Mouse (Mus musculus) lung, adult 2 months (tissue): Measurements from ENCODE around the gene Arpp21. TPM values are rescaled to one million over a fixed set of nuclear protein-coding genes. Genes with fewer than 3 reads are reported as not detected.

Experiments
- DNase-seq: peaks from one replicate; pipeline ENCODE4 v3.0.0; 2022
- H3K4me1 ChIP-seq: fragments of 200-500 bp; 2 replicates; pipeline ENCODE4 v1.6.1; 2011; ENCODE audit warnings: low read length; ENCODE audit not compliant: control insufficient read depth, insufficient read depth
- H3K4me3 ChIP-seq: fragments of 200-500 bp; replicated peaks from 2 replicates; pipeline ENCODE3; 2011; ENCODE audit warnings: low read depth, mild to moderate bottlenecking, control low read depth, low read length; ENCODE audit errors: extremely low read depth
- CTCF ChIP-seq: fragments of 200-500 bp; IDR thresholded peaks from 2 replicates; pipeline ENCODE4 v1.5.1; 2011; ENCODE audit warnings: mild to moderate bottlenecking, low read length, control low read depth; ENCODE audit not compliant: insufficient read depth
- POLR2A ChIP-seq: fragments of 200-500 bp; IDR thresholded peaks from 2 replicates; pipeline ENCODE4 v1.6.1; 2011; ENCODE audit warnings: low read depth, mild to moderate bottlenecking, control low read depth, low read length, borderline replicate concordance; ENCODE audit errors: extremely low read depth
- WGBS: fragments of 180-500 bp; shearing (Covaris S2); methylation state at CpG from one replicate; pipeline ENCODE4 v1.1.7; 2018; 5-methylcytosine and 5-hydroxymethylcytosine counted together
- polyA plus RNA-seq: library from polyadenylated mRNA; depleted of rRNA; stranded (reverse); fragments of >200 nt; gene quantifications from 2 replicates; pipeline ENCODE4 v1.2.3, GENCODE M21; 2012

Gene Arpp21
- polyA plus RNA-seq, 1 experiment = 1.0 TPM

DNA sequence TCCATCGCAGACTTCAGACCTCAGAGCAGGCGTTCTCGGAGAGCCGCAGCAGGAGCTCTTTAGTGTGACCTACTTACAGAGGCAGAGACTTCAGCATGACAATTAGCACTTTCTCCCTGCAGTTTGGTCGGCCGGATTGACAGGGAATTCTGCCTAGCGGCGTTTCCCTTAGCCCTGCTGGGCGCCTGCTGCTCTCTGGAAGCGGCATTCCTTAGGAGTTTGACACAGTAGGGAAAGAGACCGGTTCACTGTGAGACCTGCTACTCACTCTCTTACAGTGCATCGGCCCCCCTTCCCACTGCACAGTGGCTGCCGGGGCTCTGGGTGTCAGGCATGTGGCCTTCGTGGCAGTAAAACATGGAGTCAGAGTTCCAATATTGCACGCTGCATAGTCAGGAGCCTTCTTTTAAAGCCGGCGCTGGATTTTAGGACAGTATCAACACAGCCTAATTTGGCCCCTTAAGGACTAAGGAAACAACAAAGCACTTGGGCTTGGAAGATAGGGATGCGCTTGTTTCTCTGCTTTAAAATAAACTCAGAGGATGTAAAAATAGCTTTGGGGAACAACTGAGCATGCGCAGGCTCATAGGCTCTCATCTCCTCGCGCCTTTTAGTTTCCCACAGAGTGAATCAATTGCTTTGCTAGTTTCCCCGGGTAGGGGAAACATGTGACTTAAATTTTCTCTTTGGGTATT is 117.2 kb downstream of the Arpp21 start:
- DNase-seq = no peak
- no peak for TF ChIP-seq CTCF
- no peak for TF ChIP-seq POLR2A
- Histone ChIP-seq H3K4me1 (no peaks in the 10 kb centered on the region), H3K4me3 (no peak overlapping the region)
- WGBS = 11% methylated on average over 22 of the region's 22 CpGs

GRCm38 (mm10) chr9:112117632-112118410 is 117.9 kb downstream of the Arpp21 start:
- DNase-seq = no peak
- no peak overlapping the region for H3K4me3 ChIP-seq
- TF ChIP-seq POLR2A = no peak
- TF ChIP-seq CTCF = no peak
- WGBS = 35% methylated on average over 15 of the region's 15 CpGs
- no peaks in the 10 kb centered on the region for H3K4me1 ChIP-seq

DNA sequence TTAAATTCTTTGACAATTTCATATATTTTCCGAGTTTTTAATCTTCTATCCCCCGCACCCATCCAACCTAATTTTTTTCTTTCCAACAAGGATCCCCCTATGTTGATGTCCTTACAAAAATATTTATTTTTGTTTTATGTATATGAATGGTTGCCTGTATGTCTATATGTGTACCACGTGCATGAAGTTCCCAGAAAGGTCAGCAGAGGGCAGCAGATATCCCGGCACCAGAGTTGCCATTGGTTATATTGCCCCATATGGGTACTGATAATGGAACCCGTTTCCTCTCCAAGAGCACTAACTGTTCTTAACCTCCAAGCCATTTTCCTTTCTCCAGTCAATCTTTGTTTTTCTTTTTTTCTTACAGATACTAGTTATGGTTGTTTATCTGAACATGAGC is 124.1 kb downstream of the Arpp21 start:
- 86% methylated on average over 5 of the region's 5 CpGs for WGBS
- Histone ChIP-seq H3K4me1 (no peaks in the 10 kb centered on the region), H3K4me3 (no peak overlapping the region)
- TF ChIP-seq POLR2A (no peak), CTCF (0 out of 2 replicates have a peak, but pooled peaks have one; percentile 5)
- DNase-seq = no peak

DNA sequence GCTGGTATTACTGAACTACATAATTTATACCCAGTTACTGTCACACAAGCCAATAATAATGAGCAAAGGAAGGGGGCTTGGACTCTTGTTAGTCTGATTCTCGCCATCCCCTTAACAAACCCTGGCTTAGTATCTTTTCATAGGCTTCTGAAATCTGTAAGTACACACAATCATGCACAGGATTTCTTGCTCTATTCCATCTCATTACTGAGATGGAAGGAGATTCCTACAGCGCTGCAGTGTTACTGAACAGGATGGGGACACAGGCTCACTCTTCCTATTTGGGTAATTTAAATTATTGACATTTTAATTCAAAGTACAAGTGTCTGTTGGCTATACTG is 132.9 kb downstream of the Arpp21 start:
- 82% methylated on average over 2 of the region's 2 CpGs for WGBS
- no peak for DNase-seq
- no peak for TF ChIP-seq POLR2A
- no peak for TF ChIP-seq CTCF
- Histone ChIP-seq H3K4me3 (no peak overlapping the region), H3K4me1 (no peaks in the 10 kb centered on the region)

GRCm38 (mm10) chr9:112102155-112102851 is 133.4 kb downstream of the Arpp21 start:
- Histone ChIP-seq H3K4me1 (no peaks in the 10 kb centered on the region), H3K4me3 (no peak overlapping the region)
- DNase-seq = no peak
- WGBS = 62% methylated on average over 6 of the region's 6 CpGs
- TF ChIP-seq CTCF (no peak), POLR2A (no peak)

GRCm38 (mm10) chr9:112100841-112101595 is 134.7 kb downstream of the Arpp21 start:
- TF ChIP-seq POLR2A = no peak
- no peak for TF ChIP-seq CTCF
- no peak overlapping the region for H3K4me3 ChIP-seq
- H3K4me1 ChIP-seq = no peaks in the 10 kb centered on the region
- DNase-seq = no peak
- 62% methylated on average over 3 of the region's 3 CpGs for WGBS

DNA sequence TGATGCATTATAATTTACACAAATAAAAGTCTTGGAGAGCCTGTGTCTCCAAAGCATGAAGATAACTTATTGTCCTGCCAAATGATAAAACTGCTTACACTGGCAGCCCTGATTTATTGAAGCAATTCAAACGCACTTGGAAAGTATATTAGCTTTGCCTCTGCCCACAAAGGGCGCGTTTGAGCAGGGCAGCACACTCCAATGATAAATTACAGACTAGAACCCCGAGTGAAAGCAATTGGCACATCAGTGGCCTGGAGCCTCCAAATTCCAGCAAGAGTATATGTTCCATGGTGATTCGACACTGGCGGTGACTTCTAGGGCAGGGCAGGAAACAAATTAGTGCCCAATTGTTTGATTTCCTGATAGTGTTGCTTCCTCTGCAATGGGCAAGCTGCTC is 137.5 kb downstream of the Arpp21 start:
- TF ChIP-seq CTCF (no peak), POLR2A (no peak)
- no peak overlapping the region for H3K4me3 ChIP-seq
- 47% methylated on average over 6 of the region's 6 CpGs for WGBS

GRCm38 (mm10) chr9:112095708-112096107 is 140.0 kb downstream of the Arpp21 start:
- no peak for DNase-seq
- WGBS = 66% methylated on average over 5 of the region's 5 CpGs
- Histone ChIP-seq H3K4me1 (no peaks in the 10 kb centered on the region), H3K4me3 (no peak overlapping the region)
- no peak for TF ChIP-seq CTCF
- TF ChIP-seq POLR2A = no peak

More for the DNA sequence above, 137.5 kb downstream of the Arpp21 start:
- H3K4me1 ChIP-seq = no peaks in the 10 kb centered on the region
- no peak for DNase-seq

GRCm38 (mm10) chr9:112095198-112095597 is 140.5 kb downstream of the Arpp21 start:
- no peaks in the 10 kb centered on the region for H3K4me1 ChIP-seq
- H3K4me3 ChIP-seq = no peak overlapping the region
- no peak for DNase-seq
- TF ChIP-seq POLR2A = no peak
- TF ChIP-seq CTCF = no peak
- WGBS = 80% methylated on average over 2 of the region's 2 CpGs

DNA sequence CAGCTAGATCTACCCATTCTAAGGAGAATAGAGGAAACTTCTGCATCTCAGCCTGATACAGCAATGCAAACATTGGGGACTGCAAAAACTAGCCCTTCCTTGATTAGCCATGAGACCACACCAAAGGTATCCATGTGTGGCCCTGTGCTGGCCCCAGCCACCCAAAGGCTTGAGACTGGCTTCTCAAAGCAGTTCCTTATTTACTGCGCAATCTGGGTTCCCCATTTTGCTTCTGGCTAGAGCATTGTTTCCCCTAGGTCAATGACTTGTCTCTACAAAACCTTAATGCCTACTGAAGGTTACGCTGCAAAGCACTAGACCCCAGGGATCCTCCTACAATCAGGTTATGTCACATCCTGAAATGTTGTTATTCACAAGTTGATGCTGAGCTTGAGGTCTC is 156.8 kb downstream of the Arpp21 start:
- no peak for TF ChIP-seq POLR2A
- TF ChIP-seq CTCF = no peak
- no peak for DNase-seq
- Histone ChIP-seq H3K4me1 (no peaks in the 10 kb centered on the region), H3K4me3 (no peak overlapping the region)
- 81% methylated on average over 2 of the region's 2 CpGs for WGBS
